Mouse (Mus musculus) cerebellum, adult 2 months (tissue): ENCODE results near the gene Ikzf1.

Experiments
- CTCF ChIP-seq: fragments of 200-500 bp; IDR thresholded peaks from 2 replicates; pipeline ENCODE4 v1.5.1; 2011; ENCODE audit warnings: low read depth, mild to moderate bottlenecking, control low read depth, low read length, moderate library complexity, borderline replicate concordance; ENCODE audit not compliant: insufficient read depth
- POLR2A ChIP-seq: fragments of 200-500 bp; IDR thresholded peaks from 2 replicates; pipeline ENCODE4 v1.6.1; 2011; ENCODE audit warnings: low read length, control low read depth, borderline replicate concordance; ENCODE audit not compliant: insufficient read depth

GRCm38 (mm10) chr11:11765414-11765813 is 80.6 kb downstream of the Ikzf1 start:
- TF ChIP-seq POLR2A (no peak), CTCF (no peak)
